ENCODE assay signal across 8 mouse cellular contexts in the genomic region with DNA sequence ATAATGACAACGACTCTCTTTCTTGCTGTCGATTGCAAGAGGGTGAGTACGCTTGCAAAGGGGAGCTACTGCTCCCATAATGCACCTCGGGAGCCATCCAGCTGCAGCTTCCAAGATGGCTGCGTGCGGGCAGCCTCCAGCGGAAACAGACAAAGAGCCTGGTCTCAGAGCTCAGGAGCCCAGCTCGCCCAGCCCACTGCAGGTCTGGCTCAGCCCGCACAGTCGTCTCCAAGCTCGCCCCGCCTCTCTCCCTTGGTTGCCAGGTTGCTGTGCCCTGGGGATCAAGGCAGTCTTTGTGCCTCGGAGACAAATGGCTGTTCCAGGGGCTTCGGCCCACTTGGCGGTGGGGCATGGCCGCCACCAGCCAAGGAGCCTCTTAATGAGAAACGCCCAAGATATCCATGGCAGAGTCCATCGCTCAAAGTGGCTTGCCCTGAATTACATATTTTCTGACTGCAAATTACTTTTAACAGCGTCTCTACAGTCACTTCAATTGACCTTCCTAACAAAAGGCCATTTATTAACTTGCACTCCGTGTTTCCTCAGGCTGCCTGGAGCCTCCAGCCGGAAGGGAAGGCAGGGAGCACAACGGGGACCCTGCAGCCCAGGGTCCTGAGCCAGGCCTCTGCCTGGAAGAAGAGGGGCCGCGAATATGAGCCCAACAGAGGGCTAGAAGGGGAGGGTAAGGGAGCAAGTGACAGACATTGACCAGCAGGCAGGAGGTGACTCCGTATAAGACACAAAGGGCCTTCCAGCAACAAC. TPM values are rescaled to one million over a fixed set of nuclear protein-coding genes. Genes with fewer than 3 reads are reported as not detected.
DNase-seq lines count a peak whose midpoint lies in the region; ATAC-seq and TF ChIP-seq lines count a peak whose summit lies in the region.

No protein-coding gene starts in this region.

- H3K4me2 ChIP-seq in hindbrain, postnatal 0 days (ENCODE audit: low read depth, low read length) = peak overlapping the region; percentile 35
- H3K4me2 ChIP-seq in midbrain, embryonic 12.5 days (replicated peaks) = peak overlapping the region; percentile 35
- H3K4me2 ChIP-seq in stomach, embryonic 16.5 days (ENCODE audit: low read depth, low read length) = peak overlapping the region; percentile 46

- peak; percentile 83 for DNase-seq in adrenal gland, postnatal 10 days
- peak; percentile 80 for DNase-seq in gastrocnemius, adult 2 months
- DNase-seq in hindbrain, postnatal 0 days (ENCODE audit: low spot score) = peak; percentile 91
- DNase-seq in left cerebral cortex, adult 2 months (ENCODE audit: extremely low spot score in 1 of 2, low spot score in 2 of 2) = peak; percentile 62 to 83

- peaks cover 3% of the 10 kb centered on the region; the same call in 1 of the 2 replicates for H3K4me1 ChIP-seq in cortical plate, adult 2 months (ENCODE audit: control insufficient read depth, insufficient read depth, low read length)
- H3K4me1 ChIP-seq in hindbrain, postnatal 0 days (ENCODE audit: insufficient read depth, low read length) = peaks cover 49% of the 10 kb centered on the region
- peaks cover 59% of the 10 kb centered on the region for H3K4me1 ChIP-seq in midbrain, embryonic 12.5 days
- peaks cover 40% of the 10 kb centered on the region for H3K4me1 ChIP-seq in stomach, embryonic 16.5 days (ENCODE audit: control insufficient read depth, insufficient read depth, low read length)

- intact Hi-C loops in gastrocnemius, adult 2 months (cut with DNase I) = no loop called here
- intact Hi-C loops in left cerebral cortex, adult 2 months (cut with DNase I) = no loop called here

- peak; percentile 42; the same call in 1 of the 2 replicates for TF ChIP-seq POLR2A in cortical plate, adult 2 months (IDR thresholded peaks at IDR 0.05; ENCODE audit: extremely low read depth, insufficient read depth, low read length)

- peak overlapping the region; percentile 43 for H3K27ac ChIP-seq in cortical plate, adult 2 months (ENCODE audit: insufficient read depth, low read length)
- H3K27ac ChIP-seq in gastrocnemius, adult 2 months = peak overlapping the region; percentile 72
- H3K27ac ChIP-seq in hindbrain, postnatal 0 days = peak overlapping the region; percentile 95
- peak overlapping the region; percentile 66 for H3K27ac ChIP-seq in left cerebral cortex, adult 2 months
- peak overlapping the region; percentile 99 for H3K27ac ChIP-seq in midbrain, embryonic 12.5 days (replicated peaks)
- peak overlapping the region; percentile 46 for H3K27ac ChIP-seq in stomach, embryonic 16.5 days (ENCODE audit: low read length)

- H3K27me3 ChIP-seq in hindbrain, postnatal 0 days (ENCODE audit: insufficient read depth, low read length) = no peaks in the 10 kb centered on the region
- H3K27me3 ChIP-seq in midbrain, embryonic 12.5 days = no peaks in the 10 kb centered on the region
- no peaks in the 10 kb centered on the region for H3K27me3 ChIP-seq in stomach, embryonic 16.5 days (ENCODE audit: control insufficient read depth, insufficient read depth, low read length)

- H3K9me3 ChIP-seq in hindbrain, postnatal 0 days (ENCODE audit: low read length) = no peaks in the 10 kb centered on the region
- H3K9me3 ChIP-seq in midbrain, embryonic 12.5 days = 0 out of 2 replicates have a peak, but pooled peaks cover under 1% of the 10 kb centered on the region
- H3K9me3 ChIP-seq in stomach, embryonic 16.5 days (replicated peaks; ENCODE audit: control insufficient read depth, low read length) = no peaks in the 10 kb centered on the region

- peak overlapping the region; percentile 42 for H3K9ac ChIP-seq in hindbrain, postnatal 0 days (replicated peaks; ENCODE audit: low read length)
- H3K9ac ChIP-seq in midbrain, embryonic 12.5 days (replicated peaks) = peak overlapping the region; percentile 43; the same call in 1 of the 2 replicates
- peak overlapping the region; percentile 43; the same call in 1 of the 2 replicates for H3K9ac ChIP-seq in stomach, embryonic 16.5 days (ENCODE audit: low read length)

- H3K4me3 ChIP-seq in cortical plate, adult 2 months (ENCODE audit: insufficient read depth, low read length) = no peak overlapping the region
- H3K4me3 ChIP-seq in gastrocnemius, adult 2 months = peak overlapping the region; percentile 57
- no peak overlapping the region for H3K4me3 ChIP-seq in hindbrain, postnatal 0 days (ENCODE audit: low read length)
- 0 out of 2 replicates have a peak overlapping the region, but pooled peaks have one; percentile 7 for H3K4me3 ChIP-seq in left cerebral cortex, adult 2 months
- H3K4me3 ChIP-seq in midbrain, embryonic 12.5 days = peak overlapping the region; percentile 12; the same call in 1 of the 2 replicates
- 0 out of 2 replicates have a peak overlapping the region, but pooled peaks have one; percentile 15 for H3K4me3 ChIP-seq in stomach, embryonic 16.5 days (replicated peaks; ENCODE audit: low read length)

- WGBS in hindbrain, postnatal 0 days = 6% methylated on average over 25 of the region's 25 CpGs
- WGBS in midbrain, embryonic 12.5 days = 8% methylated on average over 25 of the region's 25 CpGs
- 26% methylated on average over 25 of the region's 25 CpGs for WGBS in stomach, embryonic 16.5 days

- peaks cover 18% of the 10 kb centered on the region for H3K36me3 ChIP-seq in hindbrain, postnatal 0 days (ENCODE audit: insufficient read depth, low read length)
- peaks cover 26% of the 10 kb centered on the region for H3K36me3 ChIP-seq in midbrain, embryonic 12.5 days
- H3K36me3 ChIP-seq in stomach, embryonic 16.5 days (ENCODE audit: control insufficient read depth, insufficient read depth, low read length) = peaks cover 8% of the 10 kb centered on the region; the same call in 1 of the 2 replicates

- peak; percentile 94 for ATAC-seq in hindbrain, postnatal 0 days
- ATAC-seq in midbrain, embryonic 12.5 days (ENCODE audit: low FRiP score, low read depth) = peak; percentile 92
- peak; percentile 69; the same call in 1 of the 2 replicates for ATAC-seq in stomach, embryonic 16.5 days (ENCODE audit: insufficient read depth, low FRiP score)
- no peak for ATAC-seq in granulocyte monocyte progenitor cell, adult 5-6 weeks (replicated peaks; ENCODE audit: poor library complexity, severe bottlenecking)

- no peak for TF ChIP-seq CTCF in cortical plate, adult 2 months (IDR thresholded peaks at IDR 0.05; ENCODE audit: extremely low read depth, insufficient read depth, low read length)
- TF ChIP-seq CTCF in gastrocnemius, adult 2 months (IDR thresholded peaks at IDR 0.05) = no peak
- no peak for TF ChIP-seq CTCF in hindbrain, postnatal 0 days (IDR thresholded peaks at IDR 0.05; ENCODE audit: low read depth)
- no peak for TF ChIP-seq CTCF in left cerebral cortex, adult 2 months (IDR thresholded peaks at IDR 0.05)

RNA-seq across cellular contexts. Expression of gene Mvb12b, which starts 11.0 kb away (rescaled TPM):
- total RNA-seq in adrenal gland, postnatal 10 days (2021) = 10 to 100 TPM; 17.4 to 23.0 TPM
- polyA plus RNA-seq in cortical plate, adult 2 months (2012; rRNA removed) = 70.7 and 70.8 TPM in 2 replicates
- 10 to 100 TPM; 28.4 to 30.4 TPM for total RNA-seq in gastrocnemius, adult 2 months (2021)
- 134 and 142 TPM in 2 replicates for total RNA-seq in hindbrain, postnatal 0 days (2014; rRNA removed)
- polyA plus RNA-seq in hindbrain, postnatal 0 days (2015; fragmentation: Nextera tagmentation; extraction: Ambion mirVana) = 55.4 and 64.1 TPM in 2 replicates
- 10 to 100 TPM; 74.6 to 78.4 TPM for total RNA-seq in left cerebral cortex, adult 2 months (2021)
- 55.6 and 58.3 TPM in 2 replicates for polyA plus RNA-seq in midbrain, embryonic 12.5 days (2016; fragmentation: Nextera tagmentation; extraction: Ambion mirVana)
- polyA plus RNA-seq in stomach, embryonic 16.5 days (2015; fragmentation: Nextera tagmentation; extraction: Ambion mirVana) = 8.5 and 11.9 TPM in 2 replicates
- total RNA-seq in granulocyte monocyte progenitor cell, adult 5-6 weeks (2014; fragmentation: Nextera tagmentation) = 46.2 and 58.5 TPM in 2 replicates
- total RNA-seq in granulocyte monocyte progenitor cell, adult 5-6 weeks (2017) = 14.7 and 16.6 TPM in 2 replicates

Comparison
In these comparisons a context has a peak if more than half of its experiments do, and no peak if none do; other contexts are left out.
1. H3K27ac ChIP-seq: peak in every context shown above with its lines; median percentile 99 in midbrain, embryonic 12.5 days; 95 in hindbrain, postnatal 0 days; 72 in gastrocnemius, adult 2 months; 66 in left cerebral cortex, adult 2 months; 46 in stomach, embryonic 16.5 days; 43 in cortical plate, adult 2 months.
2. H3K4me3 ChIP-seq: peak in gastrocnemius, adult 2 months (single experiment), left cerebral cortex, adult 2 months (single experiment), midbrain, embryonic 12.5 days (single experiment) and stomach, embryonic 16.5 days (single experiment); none in cortical plate, adult 2 months (single experiment) and hindbrain, postnatal 0 days (single experiment).
3. Peak in every context shown above with its lines, with median percentiles within 50 percentile points of each other: DNase-seq, H3K4me2 ChIP-seq and H3K9ac ChIP-seq.